Mouse (Mus musculus) heart, adult 2 months (tissue): ENCODE measurements around the gene Alyref2. TPM values are rescaled to one million over a fixed set of nuclear protein-coding genes. Genes with fewer than 3 reads are reported as not detected.

Source experiments
- DNase-seq, 2 experiments: peaks; one replicate each; pipeline ENCODE4 v3.0.0; 2021
- H3K27ac ChIP-seq: fragments of 200-600 bp; 2 replicates; pipeline ENCODE4 v1.8.1; 2022
- H3K27me3 ChIP-seq: fragments of 200-500 bp; 2 replicates; pipeline ENCODE4 v1.6.1; 2012; ENCODE audit warnings: mild to moderate bottlenecking, low read length, inconsistent platforms, mixed read lengths; ENCODE audit not compliant: control insufficient read depth, insufficient read depth
- H3K36me3 ChIP-seq: fragments of 200-500 bp; 2 replicates; pipeline ENCODE4 v1.6.1; 2012; ENCODE audit warnings: low read length, inconsistent platforms; ENCODE audit not compliant: control insufficient read depth, insufficient read depth
- H3K4me1 ChIP-seq: fragments of 200-500 bp; 2 replicates; pipeline ENCODE4 v1.6.1; 2011; ENCODE audit warnings: low read length; ENCODE audit not compliant: control insufficient read depth, insufficient read depth
- H3K4me3 ChIP-seq: fragments of 200-600 bp; 2 replicates; pipeline ENCODE4 v1.8.1; 2022
- H3K79me2 ChIP-seq: fragments of 200-500 bp; replicated peaks from 2 replicates; pipeline ENCODE4 v1.6.1; 2012; ENCODE audit warnings: mild to moderate bottlenecking, inconsistent platforms, low read length, moderate library complexity, mixed read lengths; ENCODE audit not compliant: control insufficient read depth, insufficient read depth
- H3K9ac ChIP-seq: fragments of 200-500 bp; 2 replicates; pipeline ENCODE4 v1.6.1; 2012; ENCODE audit warnings: low read depth, mild to moderate bottlenecking, control low read depth, inconsistent platforms, low read length, mixed read lengths
- CTCF ChIP-seq: fragments of 200-600 bp; IDR thresholded peaks from 2 replicates; pipeline ENCODE4 v1.8.1; 2022; ENCODE audit warnings: antibody characterized with exemption, mild to moderate bottlenecking, moderate library complexity
- EP300 ChIP-seq: fragments of 200-500 bp; IDR thresholded peaks from 2 replicates; pipeline ENCODE4 v1.6.1; 2011; ENCODE audit warnings: low read depth, low read length, control low read depth; ENCODE audit not compliant: insufficient read depth
- POLR2A ChIP-seq: fragments of 200-500 bp; IDR thresholded peaks from 2 replicates; pipeline ENCODE4 v1.6.1; 2011; ENCODE audit warnings: mild to moderate bottlenecking, low read depth, low read length, control low read depth; ENCODE audit not compliant: insufficient read depth
- WGBS: fragments of 180-500 bp; shearing (Covaris S2); methylation state at CpG from one replicate; pipeline ENCODE4 v1.1.7; 2018; 5-methylcytosine and 5-hydroxymethylcytosine counted together
- intact Hi-C: fragments of 180-260 bp; cut with DNase I; formaldehyde crosslinking; loops from one replicate; pipeline ENCODE4 v1.15.1; 2025
- polyA plus RNA-seq: library from polyadenylated mRNA; depleted of rRNA; stranded (reverse); fragments of >200 nt; gene quantifications from 2 replicates; pipeline ENCODE4 v1.2.3, GENCODE M21; 2012
- total RNA-seq, 2 experiments: library from RNA; stranded (reverse); gene quantifications; 2 replicates each; pipeline ENCODE4 v1.2.3; 2021

Gene Alyref2
- total and polyA plus RNA-seq, 3 experiments, result 1.6 to 2.5 (median 2.2) TPM

GRCm38 (mm10) chr1:171502388-171503249 lies 659 bp upstream of the Alyref2 start:
- Histone ChIP-seq H3K27me3 (no peaks in the 10 kb centered on the region), H3K36me3 (no peaks in the 10 kb centered on the region), H3K4me3 (peak overlapping the region; percentile 66), H3K79me2 (no peaks in the 10 kb centered on the region), H3K9ac (no peak overlapping the region; the same call in 1 of the 2 replicates), H3K4me1 (no peaks in the 10 kb centered on the region), H3K27ac (peak overlapping the region; percentile 88)
- peak; percentile 33 to 45 for DNase-seq
- intact Hi-C loops, result loop anchor here (2.0 to 10.0 kb wide), 2 partner anchors 398 to 464 kb away; no protein-coding TSS in a partner anchor
- 4% methylated on average over 14 of the region's 14 CpGs for WGBS
- TF ChIP-seq EP300 (0 out of 2 replicates have a peak, but pooled peaks have one; percentile 14), POLR2A (no peak), CTCF (peak; percentile 65)

- WGBS, result 1% methylated on average over 53 of the region's 53 CpGs
- intact Hi-C loops, result loop anchor here (1.0 to 10.0 kb wide), 3 partner anchors 63 to 465 kb away; no protein-coding TSS in a partner anchor
- H3K4me1 ChIP-seq, result no peaks in the 10 kb centered on the region
These were observed 464 bp downstream of the Alyref2 start for GRCm38 (mm10) chr1:171503592-171504291.

GRCm38 (mm10) chr1:171504586-171504985 lies 1.3 kb downstream of the Alyref2 start:
- no peaks in the 10 kb centered on the region for H3K36me3 ChIP-seq
- WGBS, result 80% methylated on average over 4 of the region's 4 CpGs

More at GRCm38 (mm10) chr1:171503592-171504291, 464 bp downstream of the Alyref2 start:
- H3K36me3 ChIP-seq, result no peaks in the 10 kb centered on the region
- peak overlapping the region; percentile 66 for H3K4me3 ChIP-seq
- H3K79me2 ChIP-seq, result no peaks in the 10 kb centered on the region
- no peaks in the 10 kb centered on the region for H3K27me3 ChIP-seq
- peak overlapping the region; percentile 70 for H3K9ac ChIP-seq
- peak; percentile 74 to 77 for DNase-seq
- H3K27ac ChIP-seq, result peak overlapping the region; percentile 88
- no peak; the same call in 1 of the 2 replicates for TF ChIP-seq EP300
- peak; percentile 48 for TF ChIP-seq POLR2A

GRCm38 (mm10) chr1:171513234-171513633 lies 10.0 kb downstream of the Alyref2 start:
- H3K9ac ChIP-seq, result no peak overlapping the region
- H3K4me1 ChIP-seq, result no peaks in the 10 kb centered on the region
- H3K27me3 ChIP-seq, result no peaks in the 10 kb centered on the region
- TF ChIP-seq POLR2A, result no peak
- no peak for TF ChIP-seq EP300
- peak; percentile 34 for TF ChIP-seq CTCF
- no peak overlapping the region for H3K27ac ChIP-seq
- intact Hi-C loops, result loop anchor here (1.0 kb wide), 1 partner anchor 25 kb away; no protein-coding TSS in a partner anchor
- no peaks in the 10 kb centered on the region for H3K79me2 ChIP-seq
- no peak for DNase-seq
- 83% methylated on average over 2 of the region's 2 CpGs for WGBS
- H3K36me3 ChIP-seq, result no peaks in the 10 kb centered on the region
- H3K4me3 ChIP-seq, result no peak overlapping the region

More at GRCm38 (mm10) chr1:171504586-171504985, 1.3 kb downstream of the Alyref2 start:
- no peak for DNase-seq
- Histone ChIP-seq H3K4me1 (no peaks in the 10 kb centered on the region), H3K27ac (no peak overlapping the region), H3K79me2 (no peaks in the 10 kb centered on the region), H3K4me3 (peak overlapping the region; percentile 66), H3K27me3 (no peaks in the 10 kb centered on the region), H3K9ac (no peak overlapping the region)
- intact Hi-C loops, result loop anchor here (1.0 to 10.0 kb wide), 2 partner anchors 62 to 400 kb away; no protein-coding TSS in a partner anchor
- no peak for TF ChIP-seq CTCF
- no peak for TF ChIP-seq EP300
- no peak for TF ChIP-seq POLR2A

- intact Hi-C loops, result loop anchor here (1.0 kb wide), 1 partner anchor 25 kb away; no protein-coding TSS in a partner anchor
- TF ChIP-seq EP300 (no peak), POLR2A (no peak), CTCF (no peak)
- no peak for DNase-seq
- Histone ChIP-seq H3K9ac (no peak overlapping the region), H3K79me2 (no peaks in the 10 kb centered on the region), H3K36me3 (no peaks in the 10 kb centered on the region), H3K4me3 (no peak overlapping the region), H3K27ac (no peak overlapping the region), H3K27me3 (no peaks in the 10 kb centered on the region), H3K4me1 (no peaks in the 10 kb centered on the region)
- WGBS, result 90% methylated on average over 1 of the region's 1 CpGs
These were observed 10.5 kb downstream of the Alyref2 start for GRCm38 (mm10) chr1:171513760-171514159.
